Mouse (Mus musculus) frontal cortex, postnatal 10 days (tissue): ENCODE results near the gene Kcnj6.

Source experiments
- DNase-seq, 2 experiments: peaks; one replicate each; pipeline ENCODE4 v3.0.0; 2022; ENCODE audit warnings: low spot score in 2 of 2, mixed read lengths in 1 of 2

Gene Kcnj6

DNA sequence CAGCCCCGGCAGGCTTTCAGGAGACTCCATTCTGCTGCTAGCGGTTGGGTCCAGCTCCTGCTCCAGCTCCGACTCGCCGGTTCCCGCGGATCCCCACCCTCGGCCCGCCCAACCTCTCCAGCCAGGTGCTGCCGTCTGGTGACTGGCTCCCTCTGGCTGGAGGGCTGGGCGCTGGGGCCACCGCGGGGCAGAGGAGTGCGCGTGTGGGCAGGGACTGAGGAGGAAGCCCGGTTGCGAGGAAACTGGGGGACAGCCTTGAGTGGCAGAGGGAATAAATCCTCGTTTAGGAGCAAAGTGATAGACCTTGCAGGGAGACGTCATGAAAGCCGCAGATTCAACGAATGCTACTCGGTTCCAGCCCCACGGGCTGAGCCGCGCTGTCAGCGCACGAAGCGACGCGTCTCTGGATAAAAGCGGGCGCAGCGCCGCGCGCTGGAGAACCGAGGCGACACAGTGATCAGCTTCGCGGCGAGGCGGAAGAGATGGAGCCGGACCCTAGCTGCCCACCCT is at the start of gene Kcnj6:
Kcnj6 (minus strand) TSS at position 362 of the 510 bp plus-strand sequence.
- peak; percentile 52 to 78 for DNase-seq

DNA sequence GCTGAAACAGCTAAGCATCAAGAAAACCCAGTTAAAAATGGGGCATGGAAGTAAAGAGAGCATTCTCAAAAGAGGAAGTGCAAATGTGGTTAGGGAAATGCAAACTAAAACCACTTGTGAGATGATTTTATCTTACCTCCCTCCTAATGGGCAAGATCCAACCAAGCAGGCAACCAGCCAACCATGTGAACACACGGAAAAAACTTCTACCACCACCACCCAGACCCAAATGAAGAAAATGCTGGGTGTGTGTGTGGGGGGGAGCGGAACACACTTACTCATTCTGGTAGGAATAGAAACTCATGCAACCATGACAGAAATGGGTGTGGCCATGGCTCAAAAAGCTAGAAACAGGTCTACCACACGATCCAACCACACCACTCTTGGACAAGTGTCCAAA is 12.4 kb upstream of the Kcnj6 start:
- no peak for DNase-seq

DNA sequence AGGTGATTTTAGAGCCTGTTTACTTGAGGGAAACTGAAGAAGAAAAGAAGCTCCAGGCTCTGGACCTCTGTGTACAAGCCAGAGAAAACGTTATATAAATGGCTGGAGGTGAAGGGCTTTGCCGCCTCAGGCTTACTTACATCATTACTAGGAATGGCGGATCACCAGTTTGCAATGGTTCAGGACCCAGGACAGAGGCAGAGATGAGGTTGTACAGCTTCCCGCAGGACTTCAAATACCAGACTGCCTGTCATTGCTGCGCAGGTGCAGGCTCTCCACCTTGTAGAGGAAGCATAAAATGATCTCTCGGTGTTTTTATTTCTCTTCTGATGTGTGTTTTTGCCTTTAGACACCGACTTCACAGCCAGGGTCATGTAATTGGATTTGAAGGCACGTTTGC is 7.1 kb upstream of the Kcnj6 start:
- DNase-seq: no peak

DNA sequence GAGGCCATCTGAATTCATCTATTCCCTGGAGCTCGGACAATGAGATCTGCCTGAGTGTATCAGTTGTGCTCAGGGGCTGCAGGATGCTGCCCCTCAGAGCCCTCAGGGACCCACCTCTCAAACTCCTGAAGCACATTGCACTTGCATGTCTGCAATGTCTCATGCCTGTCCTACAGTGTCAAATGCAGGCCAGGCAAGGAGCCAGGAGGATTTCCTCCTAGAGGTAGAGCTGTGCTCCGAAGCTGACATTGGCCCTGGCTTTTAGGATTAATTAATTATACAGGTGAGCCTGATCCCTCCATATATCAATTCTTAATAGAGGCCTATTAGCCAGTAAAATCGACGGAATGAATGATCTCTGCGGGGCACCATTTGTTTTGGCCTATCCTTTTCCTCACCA is 2.0 kb upstream of the Kcnj6 start:
- no peak for DNase-seq

DNA sequence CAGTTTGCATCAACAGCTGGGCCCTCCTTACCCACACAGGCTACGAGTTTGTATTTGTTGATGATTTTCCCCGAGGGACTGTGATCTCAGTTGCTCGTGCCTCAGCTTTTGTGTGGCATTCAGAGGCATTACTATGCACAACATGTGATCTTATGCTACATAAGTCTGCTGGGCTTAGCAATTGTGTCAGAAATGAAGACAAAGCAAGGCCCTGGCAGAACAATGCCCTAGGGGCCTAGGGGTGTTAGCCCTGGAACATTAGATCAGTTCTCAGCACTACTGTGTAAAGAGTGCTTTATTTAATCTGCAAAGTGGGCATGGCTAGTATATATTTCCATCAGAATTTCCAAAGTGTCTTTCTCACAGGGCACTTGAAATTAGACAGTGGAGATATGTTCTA is 1.5 kb upstream of the Kcnj6 start:
- DNase-seq: no peak

DNA sequence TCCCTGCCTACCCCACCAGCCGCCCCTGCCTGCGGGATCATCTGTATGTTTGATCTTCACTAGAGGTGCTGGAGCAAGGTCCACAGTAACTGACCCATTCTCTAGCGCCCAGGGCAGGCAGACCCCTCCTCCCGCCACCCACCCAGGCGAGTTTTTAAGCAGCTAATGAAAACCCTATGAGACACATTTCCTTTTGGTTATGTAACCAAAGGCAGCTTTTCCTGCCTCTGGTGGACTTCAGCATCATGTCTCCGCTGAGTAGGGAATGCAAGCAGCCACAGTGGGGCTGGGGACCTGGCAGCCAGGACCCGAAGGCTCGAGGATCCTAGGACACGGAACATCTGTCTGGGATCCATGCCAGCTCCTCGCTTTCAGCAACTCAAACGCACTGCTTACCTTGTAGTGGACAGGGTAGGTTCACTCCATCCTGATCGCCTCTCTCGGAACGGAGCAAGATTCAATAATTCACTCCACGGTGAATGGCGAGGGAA is 665 bp downstream of the Kcnj6 start:
- peak; percentile 29 to 39 for DNase-seq

DNA sequence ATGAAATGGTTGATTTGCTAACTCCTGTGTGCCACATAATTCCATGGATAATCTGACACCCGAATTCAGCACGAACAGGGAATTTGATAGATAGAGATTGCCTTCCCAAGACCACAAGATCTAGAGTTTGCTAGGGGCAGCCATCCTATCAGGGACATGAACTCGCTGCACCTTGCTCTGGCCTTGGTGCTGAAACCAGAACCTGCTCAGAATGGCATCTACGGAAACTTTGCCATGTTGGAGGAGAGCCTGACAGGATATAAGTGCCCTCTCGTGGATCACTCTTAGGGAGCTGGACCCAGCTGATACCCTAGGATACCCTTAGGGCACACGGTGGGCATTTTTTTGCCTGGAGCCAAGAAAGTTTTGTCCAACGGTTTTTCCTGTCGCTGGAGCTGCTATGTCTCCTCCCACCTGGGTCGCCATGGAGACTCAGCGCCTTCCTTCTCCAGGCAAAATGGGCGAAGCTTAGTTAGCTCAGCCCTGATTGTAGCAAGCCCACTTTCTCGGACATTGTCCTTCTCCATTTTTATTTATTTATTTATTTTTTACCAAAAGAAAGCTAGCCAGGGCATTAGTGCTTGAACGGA is 1.9 kb downstream of the Kcnj6 start:
- peak in 1 of 2 experiments; percentile 41 for DNase-seq

DNA sequence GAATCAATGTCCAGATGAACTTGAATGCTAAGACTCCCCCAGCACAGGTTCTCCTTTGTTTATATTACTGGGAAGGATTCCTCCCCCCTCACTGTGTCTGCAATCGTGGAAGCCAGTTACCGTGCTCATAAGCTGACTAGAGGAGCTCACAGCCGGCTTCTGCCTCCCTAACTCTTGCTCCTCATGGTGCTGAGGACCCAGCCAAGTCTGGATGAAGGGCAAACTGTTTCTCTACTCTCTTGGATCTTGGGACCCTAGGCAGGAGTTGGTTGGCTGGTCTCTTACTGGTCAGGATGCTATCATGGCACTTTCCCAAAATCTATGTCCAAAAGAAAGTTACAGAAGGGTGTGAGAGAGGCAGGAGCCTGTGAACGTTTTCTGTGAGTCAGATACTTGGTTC is 2.6 kb downstream of the Kcnj6 start:
- no peak for DNase-seq

DNA sequence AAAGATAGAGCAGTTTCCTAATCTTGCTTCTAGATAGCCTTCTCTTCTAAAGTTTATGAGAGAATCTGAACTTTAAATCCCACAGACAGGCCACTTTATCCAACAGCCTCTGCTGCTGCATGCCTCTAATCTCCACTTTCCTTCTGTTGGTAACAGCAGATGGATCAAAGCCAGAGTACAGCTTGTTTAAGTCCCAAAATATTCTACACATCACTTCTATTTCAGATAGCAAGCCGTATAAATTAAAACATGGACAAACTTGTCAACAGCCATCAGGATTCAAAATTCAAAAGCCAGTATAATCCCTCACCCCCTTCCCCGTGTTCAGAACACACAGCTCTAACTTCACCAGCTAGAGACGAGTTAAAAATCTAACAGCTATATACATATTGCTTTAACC is 3.4 kb downstream of the Kcnj6 start:
- no peak for DNase-seq

DNA sequence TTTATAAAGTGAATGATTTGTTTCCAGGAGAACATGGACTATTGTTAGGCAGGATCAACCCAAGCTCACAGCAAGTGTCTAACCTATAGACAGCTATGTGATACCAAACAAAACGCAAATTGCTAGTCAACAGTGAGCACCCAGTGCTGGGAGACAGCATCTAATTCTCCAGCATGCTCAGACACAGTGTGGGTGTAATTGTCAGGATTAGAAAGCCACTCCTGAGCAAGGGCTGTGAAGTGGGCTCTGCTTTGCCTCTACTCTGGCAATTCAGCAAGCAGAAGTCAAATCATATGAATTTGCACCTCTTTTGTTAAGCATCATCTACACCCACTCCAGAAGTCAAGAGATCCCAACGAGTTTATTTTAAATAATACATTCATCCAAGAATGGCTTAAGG is 7.4 kb downstream of the Kcnj6 start:
- no peak for DNase-seq

DNA sequence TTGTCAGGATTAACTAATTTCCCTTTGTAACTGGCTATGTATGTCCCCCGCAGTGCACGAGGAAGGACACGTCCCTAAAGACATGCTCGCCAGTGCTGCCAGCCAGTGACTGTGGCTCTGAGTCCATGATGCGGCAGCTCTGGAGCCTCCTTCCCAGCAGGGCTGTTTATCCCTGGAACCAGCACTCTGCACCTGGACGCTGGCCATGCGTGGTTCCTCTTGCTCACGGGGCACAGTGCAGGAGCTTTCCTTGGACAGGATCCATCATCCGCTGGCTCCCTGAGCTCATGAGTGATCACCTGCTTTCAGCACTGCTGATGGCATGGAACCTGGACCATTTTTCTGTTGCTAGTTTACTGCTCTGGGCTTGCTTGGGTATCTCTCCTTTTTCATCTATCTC is 10.8 kb downstream of the Kcnj6 start:
- DNase-seq: no peak

DNA sequence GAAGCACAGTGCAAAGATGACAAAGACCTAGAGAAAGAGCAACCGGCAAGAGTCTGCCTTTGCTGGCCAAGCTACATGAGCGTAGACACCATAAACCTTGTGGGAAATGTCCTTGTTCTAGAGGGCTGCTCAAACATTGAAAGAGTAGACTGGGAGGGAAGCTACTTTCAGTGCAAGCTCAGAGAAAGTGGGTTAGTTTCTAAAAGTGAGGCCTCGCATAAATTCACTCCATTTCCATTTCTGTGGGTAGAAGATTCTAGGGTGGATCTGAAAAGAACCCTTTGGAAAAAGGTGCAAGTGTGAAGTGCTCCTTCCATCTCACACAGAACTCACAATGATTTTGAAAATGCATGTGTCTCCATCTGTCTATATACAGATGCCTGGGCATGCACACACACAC is 13.2 kb downstream of the Kcnj6 start:
- DNase-seq: no peak

DNA sequence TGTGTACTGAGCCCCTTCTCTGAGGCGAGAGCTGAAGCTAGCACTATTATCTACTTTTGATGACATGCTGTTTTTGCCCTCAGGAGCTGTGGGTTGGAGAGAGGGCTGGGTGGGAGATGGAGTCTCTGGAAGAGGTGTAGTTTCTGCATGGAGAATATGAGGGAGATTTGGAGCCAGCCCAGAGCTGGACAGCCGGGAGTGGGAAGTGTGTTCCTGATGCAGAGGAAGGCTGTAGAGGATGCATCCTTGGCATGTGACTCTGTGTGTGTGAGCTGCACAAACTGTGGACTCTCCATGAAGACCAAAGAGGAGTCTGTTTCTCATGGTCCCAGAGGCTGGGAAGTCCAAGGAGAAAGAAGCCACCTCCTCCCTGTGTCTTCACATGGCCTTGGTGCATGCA is 17.1 kb downstream of the Kcnj6 start:
- no peak for DNase-seq

DNA sequence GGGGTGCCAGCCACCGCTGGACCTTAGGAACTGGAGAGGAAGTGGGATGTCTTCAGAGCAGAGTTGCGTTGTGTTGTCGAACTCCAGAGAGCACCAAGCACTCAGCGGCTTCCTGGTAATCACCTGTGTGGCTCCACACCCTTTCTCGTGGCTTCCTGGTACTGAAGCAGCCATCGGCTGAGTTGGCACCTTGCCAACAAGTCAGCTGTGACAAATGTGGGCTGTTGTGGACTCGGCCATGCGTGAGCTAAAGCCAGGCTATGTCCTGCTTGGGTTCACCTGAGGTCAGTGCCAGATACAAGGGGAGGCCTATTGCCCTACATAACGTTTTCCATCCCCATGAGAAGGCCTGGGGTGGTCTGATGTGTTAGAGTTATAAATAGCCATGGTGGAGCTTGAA is 18.0 kb downstream of the Kcnj6 start:
- DNase-seq: no peak

DNA sequence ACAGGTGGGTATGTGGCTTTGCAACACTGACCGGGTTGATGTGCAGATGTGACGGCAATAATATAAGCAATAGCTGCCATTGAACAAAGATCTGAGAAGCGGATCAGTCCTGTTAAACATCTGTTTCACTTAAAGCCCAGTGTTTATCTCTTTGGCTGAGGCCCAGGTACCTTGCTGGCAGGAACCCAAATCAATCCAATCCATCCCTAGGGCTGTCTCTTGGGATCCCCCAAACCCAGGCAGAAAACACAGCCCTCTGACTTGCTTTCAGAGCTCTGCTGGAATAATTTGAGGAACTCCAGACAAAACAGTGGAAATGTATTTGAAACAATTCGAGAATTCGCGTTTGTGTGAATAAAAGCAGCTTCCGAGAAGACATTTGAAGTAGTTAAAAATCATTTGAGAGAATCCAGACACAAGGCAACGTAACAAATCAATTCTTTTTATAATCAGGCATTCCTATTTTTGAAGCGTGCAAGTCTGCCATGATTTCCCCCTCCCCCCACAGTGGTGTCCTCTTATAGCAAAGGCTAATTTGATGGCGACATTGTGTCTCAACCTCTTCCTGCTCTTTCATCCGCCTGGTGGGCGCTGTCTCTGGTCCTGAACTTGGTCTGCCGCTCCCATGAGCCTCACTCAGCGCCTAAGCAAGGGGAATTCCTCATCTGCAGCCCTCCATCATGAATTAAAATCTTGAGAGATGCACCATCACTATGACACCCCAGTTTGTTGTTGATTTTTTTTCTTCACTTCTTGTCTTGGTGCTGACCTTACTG is 25.2 kb downstream of the Kcnj6 start:
- DNase-seq: no peak

DNA sequence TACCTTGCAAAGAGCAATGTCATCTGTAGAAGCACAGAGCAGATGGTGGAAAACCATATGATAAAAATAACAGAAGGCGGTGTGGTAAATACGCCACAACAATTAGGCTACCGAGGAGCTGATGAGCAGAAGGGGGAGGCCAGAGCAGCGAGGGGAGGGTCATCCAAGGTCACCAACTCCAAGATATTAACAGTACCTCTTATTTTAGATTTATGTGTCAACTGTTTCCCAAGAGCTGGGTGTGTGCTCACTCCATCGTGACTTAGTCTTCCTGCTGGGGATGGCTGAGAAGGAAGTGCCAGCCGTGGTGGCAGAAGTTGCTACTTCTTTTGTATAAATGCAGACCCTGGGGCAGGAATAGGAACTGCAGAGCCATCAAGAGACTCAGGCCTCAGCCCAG is 28.6 kb downstream of the Kcnj6 start:
- no peak for DNase-seq

DNA sequence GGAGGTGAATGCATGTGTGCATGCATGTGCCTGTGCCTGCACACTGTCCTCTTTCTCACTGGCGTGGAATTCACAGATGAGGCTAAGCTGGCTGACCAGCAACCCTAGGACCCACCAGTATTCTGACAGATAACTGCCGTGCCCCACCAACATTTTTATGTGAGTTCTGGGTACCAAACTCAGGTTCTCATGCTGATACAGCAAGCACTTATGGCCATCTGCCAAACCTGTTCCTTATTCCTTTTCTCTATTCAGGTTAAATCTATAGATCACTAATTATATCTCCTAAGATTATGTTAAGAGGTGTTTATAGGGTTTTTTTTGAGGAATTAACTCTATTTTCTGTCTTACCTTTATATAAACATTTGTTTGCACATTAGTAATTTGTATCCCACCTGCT is 29.0 kb downstream of the Kcnj6 start:
- no peak for DNase-seq

DNA sequence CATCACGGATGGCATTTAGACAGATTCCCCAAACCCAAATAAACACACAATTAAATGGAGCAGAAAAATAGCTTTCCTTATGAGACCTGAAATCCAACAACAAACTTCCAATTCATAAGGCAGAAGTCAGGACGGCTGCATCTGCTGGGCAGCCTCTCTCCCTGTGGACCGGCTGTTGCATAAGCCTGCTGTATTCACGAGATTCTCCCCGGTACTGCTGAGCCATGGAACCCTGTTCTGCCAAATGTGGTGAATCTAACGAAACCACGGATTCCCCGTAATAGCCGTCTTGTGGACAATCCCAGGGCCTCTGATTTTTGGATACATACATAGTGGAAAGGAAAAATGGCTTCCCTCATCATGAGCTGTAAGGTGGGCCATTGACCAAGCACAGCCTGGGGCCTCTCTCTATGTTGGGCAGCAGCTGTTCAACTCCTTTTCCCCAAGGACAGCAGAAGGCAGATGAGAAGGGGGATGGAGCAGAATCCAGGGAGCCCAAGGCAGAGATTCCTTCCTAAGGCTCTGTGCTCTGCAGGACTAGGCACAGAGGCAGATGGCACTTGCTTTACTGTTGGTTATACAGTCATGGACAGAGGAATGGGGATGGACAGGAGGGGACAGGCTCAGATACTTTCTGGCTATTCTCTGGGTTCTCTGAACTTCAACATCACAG is 40.2 kb downstream of the Kcnj6 start:
- DNase-seq: no peak

DNA sequence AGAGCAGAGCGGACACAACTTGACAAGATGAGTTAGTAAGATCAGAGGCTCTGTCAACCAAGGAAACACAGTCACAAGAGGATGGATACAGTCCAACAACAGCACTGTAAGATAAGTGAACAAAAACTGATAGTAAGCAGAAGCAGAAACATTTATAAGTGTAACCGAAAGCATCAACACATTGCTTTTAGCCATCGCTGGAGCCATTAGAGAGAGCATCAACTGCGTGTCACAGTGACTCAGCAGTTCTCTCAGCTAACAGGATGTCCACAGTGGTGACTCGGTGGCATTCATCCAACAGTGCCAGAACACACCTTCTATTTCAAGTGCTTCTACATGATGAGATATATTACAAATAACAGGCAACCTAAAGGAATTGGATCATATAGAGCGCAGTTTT is 41.1 kb downstream of the Kcnj6 start:
- no peak for DNase-seq

DNA sequence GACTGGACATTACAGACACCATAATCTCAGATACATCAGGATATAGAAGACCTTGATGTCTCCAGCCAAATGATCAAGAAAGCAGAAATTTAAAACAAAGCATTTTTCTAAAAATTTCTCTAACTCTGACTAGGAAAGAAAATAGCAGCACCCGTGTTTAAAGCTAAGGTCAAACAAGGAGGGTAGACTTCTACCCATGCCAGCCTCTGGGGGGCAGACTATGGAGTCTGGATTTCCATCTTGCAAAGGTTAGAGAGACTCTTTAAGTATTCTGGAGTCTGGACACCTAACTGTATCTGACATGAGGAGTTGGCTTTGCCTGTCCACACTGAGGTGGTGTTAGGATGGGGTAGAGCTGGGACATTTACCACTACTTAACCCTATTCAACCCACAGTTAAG is 44.2 kb downstream of the Kcnj6 start:
- no peak for DNase-seq

DNA sequence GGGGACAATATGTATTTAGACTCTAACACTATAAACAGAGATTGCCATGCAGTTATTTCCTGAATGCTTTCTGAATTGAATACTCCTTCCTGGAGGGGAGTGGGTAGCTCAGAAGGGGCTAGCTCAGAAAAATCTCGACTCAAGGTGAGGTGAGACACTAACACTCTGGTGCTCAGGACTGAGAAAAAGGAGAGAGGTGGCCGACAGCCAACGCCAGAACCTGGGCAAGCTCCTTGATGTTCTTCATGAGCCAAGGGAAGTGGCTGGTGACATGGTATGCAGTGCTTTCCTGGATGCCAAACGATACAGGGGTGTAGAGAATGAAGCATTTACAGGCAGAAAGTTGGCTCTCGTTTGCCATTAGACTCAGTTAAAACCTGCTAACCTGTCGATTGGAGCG is 48.3 kb downstream of the Kcnj6 start:
- DNase-seq: no peak

DNA sequence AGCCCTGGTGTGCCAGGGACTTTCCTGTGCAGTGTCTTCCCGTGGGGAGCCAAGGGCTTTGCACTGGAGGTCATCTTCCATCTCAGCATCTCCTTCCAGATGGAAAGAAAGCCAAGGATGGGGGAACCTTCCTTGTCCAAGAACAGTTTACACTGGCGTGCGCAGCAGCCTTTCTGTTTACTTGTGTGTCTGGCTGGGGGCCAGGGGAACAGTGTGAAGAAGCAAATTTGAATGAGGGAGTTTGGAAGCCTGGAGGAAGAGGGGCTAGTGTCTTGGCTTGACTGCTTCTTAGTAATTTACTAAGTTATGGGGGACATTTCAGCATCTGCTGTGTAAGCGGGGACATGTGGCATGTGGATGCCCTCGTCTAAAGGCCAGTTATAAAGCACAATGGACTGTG is 50.7 kb downstream of the Kcnj6 start:
- DNase-seq: no peak

DNA sequence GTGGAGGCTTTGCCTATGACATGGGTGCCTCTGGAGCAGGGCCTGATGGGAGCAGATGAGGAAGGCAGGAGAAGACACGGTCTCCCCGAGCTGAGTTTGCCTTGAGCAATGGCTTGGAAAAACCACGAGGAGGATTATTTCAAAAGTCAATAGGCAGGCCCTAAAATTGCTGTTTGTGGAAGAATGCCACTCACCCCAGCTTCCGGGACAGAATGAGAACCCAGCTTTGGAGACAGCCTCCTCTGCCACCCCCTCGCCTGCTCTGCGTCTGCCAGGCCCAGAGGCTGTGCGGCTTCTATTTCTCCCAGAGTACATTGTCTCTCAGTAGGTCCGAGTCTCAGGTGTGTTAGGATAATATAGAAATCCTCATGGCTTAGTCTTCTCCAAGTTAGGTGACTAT is 64.8 kb downstream of the Kcnj6 start:
- no peak for DNase-seq
